Mouse (Mus musculus): Measurements from ENCODE around the gene Tbc1d13. TPM values are rescaled to one million over a fixed set of nuclear protein-coding genes. Genes with fewer than 3 reads are reported as not detected.
"Not testable (repeated sequence)": the region's sequence is repeated elsewhere in the genome, so short reads cannot be mapped to it uniquely, and the experiment has no call there.

Tbc1d13 gene
- total RNA-seq, 2 experiments from 2014 or later: 12.9 to 17.5 TPM

DNA sequence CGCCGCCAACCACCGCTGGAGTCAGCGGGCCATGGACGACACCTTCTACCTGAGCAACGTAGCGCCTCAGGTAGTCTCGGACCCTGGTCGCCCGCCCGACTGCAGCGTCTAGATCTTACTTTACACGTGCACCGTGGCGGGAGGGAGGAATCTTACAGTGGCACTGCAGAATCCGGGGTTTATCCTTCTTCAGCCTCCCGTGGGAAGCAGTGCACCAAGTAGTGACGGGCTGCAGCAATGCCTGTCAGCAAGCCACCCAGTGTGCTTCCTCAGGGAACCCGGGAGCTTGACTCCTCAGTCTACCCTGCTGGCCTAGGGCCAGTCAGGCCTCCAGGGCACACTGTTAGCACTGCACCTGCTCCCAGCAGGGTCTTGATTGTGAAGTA, 38.4 kb downstream of the Tbc1d13 start:
- DNase-seq: no peak
- Histone ChIP-seq H3K27ac (peak overlapping the region; percentile 97), H3K4me3 (peak overlapping the region; percentile 85)
- intact Hi-C loops (cut with DNase I): loop anchor here (2.0 kb wide), 1 partner anchor 45 kb away; no protein-coding TSS in a partner anchor
- TF ChIP-seq CTCF (IDR thresholded peaks at IDR 0.05): no peak

DNA sequence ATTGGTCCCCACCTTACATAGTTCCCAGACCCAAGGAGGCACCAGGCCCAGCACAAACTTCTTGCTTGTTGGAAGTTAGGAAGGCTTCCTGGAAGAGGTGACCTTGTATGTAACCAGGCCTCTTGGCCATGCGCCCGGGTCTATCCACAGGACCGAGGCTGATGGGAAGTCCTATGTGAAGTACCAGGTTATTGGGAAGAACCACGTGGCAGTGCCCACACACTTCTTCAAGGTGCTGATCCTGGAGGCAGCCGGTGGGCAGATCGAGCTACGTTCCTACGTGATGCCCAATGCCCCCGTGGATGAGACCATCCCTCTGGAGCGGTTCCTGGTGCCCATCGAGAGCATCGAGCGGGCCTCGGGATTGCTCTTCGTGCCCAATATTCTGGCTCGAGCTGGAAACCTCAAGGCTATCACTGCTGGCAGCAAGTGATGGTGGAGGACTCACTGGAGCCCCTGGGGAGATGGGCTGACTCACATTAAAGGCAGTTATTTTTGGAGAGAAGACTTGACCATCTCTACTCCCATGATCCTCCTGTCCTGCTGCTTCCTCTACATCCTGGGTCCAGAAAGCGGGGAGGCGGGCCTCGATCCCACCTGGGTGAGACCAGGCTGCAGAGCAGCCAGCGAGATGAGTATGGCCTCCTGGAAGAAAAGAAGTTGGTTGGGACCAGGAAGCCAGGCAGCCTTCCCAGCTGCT, 40.1 kb downstream of the Tbc1d13 start:
- Histone ChIP-seq H3K4me3 (no peak overlapping the region), H3K27ac (no peak overlapping the region)
- DNase-seq: peak; percentile 36
- intact Hi-C loops (cut with DNase I): no loop called here
- TF ChIP-seq CTCF (IDR thresholded peaks at IDR 0.05): no peak

DNA sequence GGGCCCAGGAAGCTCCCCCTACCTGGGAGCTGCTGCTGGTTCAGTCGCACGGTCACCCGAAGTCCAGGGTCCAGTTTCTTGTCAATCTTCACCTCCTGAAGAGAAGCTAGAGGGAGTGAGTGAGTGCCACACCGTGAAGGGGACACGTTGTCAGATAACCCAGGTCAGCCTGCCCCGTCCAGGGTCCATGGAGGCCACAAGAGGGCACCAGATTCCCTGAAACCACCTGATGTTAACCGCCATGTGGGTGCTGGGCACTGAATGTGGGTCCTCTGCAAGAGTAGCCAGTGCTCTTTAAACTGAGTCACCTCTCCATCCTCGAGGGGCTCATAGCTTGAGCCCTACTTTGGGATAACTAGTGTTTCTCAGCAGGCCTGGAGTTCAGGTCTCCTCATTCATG, 42.4 kb downstream of the Tbc1d13 start:
- intact Hi-C loops (cut with DNase I): no loop called here
- TF ChIP-seq CTCF (IDR thresholded peaks at IDR 0.05): peak; percentile 42

DNA sequence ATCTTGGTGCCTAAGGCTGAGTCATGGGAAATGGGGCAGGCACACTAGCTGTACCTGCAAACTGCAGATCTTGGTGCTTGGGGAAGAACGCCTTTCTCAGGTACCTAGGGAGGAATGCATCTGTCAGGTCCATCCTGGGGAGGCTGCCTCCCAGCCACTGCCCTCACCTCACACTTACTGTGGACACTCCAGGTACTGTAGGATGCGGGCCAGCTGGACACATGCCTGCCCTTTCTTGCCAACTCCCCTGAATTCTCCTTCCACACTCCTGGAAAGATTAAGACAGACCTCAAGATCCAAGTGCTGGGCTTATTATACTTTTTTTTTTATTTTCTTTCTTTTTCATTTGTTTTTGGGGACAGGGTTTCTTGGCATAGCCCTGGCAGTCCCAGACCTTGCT, 43.0 kb downstream of the Tbc1d13 start:
- TF ChIP-seq CTCF (IDR thresholded peaks at IDR 0.05): no peak
- DNase-seq: no peak
- H3K27ac ChIP-seq: no peak overlapping the region
- intact Hi-C loops (cut with DNase I): no loop called here
- H3K4me3 ChIP-seq: no peak overlapping the region

More for the DNA sequence above, 42.4 kb downstream of the Tbc1d13 start:
- no peak overlapping the region for H3K4me3 ChIP-seq
- no peak overlapping the region for H3K27ac ChIP-seq
- no peak for DNase-seq

DNA sequence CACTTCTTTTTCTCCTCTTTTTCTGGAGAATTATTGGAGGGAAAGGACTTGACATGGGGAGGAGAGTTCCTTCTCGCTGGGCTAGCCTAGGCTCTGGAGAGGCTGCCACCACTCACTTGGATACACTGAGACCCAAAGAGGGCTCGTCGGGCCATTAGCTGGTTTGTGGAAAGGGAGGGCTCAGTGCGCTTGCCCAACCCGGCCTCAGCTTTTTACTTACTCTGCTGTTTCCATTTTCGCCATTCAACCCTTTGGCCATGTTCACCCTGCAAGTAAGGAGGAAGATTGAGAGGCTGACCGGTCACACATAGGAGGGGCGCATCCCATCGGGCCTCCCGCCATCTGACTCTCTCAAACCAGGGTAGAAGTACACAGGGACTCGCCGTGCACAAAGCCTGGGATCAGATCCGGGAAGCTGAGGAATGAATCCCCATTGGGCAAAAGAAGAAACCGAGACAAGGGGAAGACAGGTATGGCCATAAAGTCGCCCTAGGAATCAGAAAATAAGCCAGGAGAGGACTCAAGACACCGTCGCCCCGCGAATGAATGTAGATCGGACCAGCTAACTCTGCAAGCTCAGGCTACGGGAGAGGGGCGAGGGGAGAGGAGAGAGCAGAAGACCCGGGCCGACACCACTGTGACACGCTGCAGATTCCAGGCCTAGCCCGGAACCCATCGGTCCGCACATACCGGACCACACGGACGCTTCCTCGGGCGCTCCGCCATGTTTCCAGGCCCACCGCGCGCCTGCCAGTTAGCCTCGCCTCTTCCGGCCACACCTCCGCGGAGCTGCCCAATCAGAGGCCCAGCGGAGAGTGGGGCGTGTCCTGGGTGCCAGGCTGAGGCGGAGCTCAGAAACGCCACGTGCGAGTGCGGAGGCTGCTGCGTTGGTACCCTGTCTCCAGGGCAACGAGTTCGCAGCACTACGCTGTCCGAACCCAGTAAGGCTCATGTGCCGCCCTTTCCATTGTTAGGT, 44.4 kb downstream of the Tbc1d13 start, which contains the start of gene Spout1:
TSS of gene Spout1 (minus strand) at position 760 of the 976 bp plus-strand sequence.
- DNase-seq: peak; percentile 97
- Histone ChIP-seq H3K27ac (peak within 1 kb of the TSS; percentile 85), H3K4me3 (peak within 1 kb of the TSS; percentile 87)
- TF ChIP-seq CTCF (IDR thresholded peaks at IDR 0.05): no peak
- intact Hi-C loops (cut with DNase I): loop anchor here (1.0 to 2.0 kb wide), 3 partner anchors 27 to 92 kb away; partner anchors contain the start of genes Kyat1 and Lrrc8a

DNA sequence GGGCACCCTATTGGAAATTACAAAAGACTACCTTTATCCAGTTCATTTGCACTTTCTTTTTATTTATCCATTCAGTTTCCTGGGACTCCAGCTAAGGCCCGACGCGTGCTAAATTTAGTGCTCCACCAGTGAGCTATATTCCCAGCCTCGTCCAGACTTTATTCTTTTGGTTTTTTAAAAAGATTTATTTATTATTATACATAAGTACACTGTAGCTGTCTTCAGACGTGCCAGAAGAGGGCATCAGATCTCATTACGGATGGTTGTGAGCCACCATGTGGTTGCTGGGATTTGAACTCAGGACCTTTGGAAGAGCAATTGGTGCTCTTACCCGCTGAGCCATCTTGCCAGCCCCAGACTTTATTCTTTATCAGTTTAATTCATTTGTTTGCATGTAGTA, 45.2 kb downstream of the Tbc1d13 start:
- intact Hi-C loops (cut with DNase I): loop anchor here (1.0 to 2.0 kb wide), 3 partner anchors 26 to 92 kb away; partner anchors contain the start of genes Kyat1 and Lrrc8a
- H3K4me3 ChIP-seq: peak overlapping the region; percentile 87
- not testable (repeated sequence) for DNase-seq, H3K27ac ChIP-seq
- TF ChIP-seq CTCF (IDR thresholded peaks at IDR 0.05): peak; percentile 29

DNA sequence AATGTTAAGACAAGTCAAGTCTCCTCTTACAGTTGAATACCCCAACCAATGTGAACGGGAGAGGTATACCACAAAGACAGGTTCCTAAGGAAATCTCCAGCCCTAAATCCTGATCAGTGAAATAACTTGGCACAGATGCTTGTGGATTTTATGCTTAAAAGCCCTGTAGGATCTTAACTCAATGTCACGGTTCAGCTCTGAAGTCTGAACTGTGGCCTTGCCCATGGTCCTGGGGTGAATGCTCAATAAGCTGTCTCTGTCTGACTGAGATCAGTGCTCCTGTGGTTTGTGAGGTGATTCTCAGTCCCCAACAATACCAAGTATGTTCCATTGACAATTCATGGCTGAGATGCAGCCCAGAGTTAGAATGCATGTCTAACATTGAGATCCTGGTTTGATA, 48.9 kb downstream of the Tbc1d13 start:
- no peak overlapping the region for H3K4me3 ChIP-seq
- H3K27ac ChIP-seq: no peak overlapping the region
- intact Hi-C loops (cut with DNase I): no loop called here
- no peak for TF ChIP-seq CTCF (IDR thresholded peaks at IDR 0.05)
- no peak for DNase-seq

DNA sequence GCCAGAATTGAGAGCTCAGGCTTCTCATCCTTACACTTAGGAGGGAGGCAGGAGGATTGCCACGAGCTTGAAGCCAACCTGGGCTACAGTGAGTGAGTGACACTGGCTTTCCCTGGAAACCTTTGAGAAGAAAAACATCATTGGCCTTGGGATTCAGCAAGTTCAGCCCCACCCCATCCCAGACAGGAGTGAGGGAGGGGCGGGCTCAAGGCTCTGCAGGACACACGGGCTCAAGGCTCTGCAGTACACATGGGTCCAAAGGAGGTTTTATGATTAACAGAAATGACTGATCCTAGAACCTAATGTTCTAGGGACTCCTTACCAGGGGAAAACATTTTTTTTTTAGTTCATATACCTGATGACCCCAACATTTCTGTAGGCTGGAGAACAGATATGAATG, 50.2 kb downstream of the Tbc1d13 start:
- DNase-seq: no peak
- intact Hi-C loops (cut with DNase I): no loop called here
- Histone ChIP-seq H3K27ac (no peak overlapping the region), H3K4me3 (no peak overlapping the region)
- TF ChIP-seq CTCF (IDR thresholded peaks at IDR 0.05): no peak

DNA sequence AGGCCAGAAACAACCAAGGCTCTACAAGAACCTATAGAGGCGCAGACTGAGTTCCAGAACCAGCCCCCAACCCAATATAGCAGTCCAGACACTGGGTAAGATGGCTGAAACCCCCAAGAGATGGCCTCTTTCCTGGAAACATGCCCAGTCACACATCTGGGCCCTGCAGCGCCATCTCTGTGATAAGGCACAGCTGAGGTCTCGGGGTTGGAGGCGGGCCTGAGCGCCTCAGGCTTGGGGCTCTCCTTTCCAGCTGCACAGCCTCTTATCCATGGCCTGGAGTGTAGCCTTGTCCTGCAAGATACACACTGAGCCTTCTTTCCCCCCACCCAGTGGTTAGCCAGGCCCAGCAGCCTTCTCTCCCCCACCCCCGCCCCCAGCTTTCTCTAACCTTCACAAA, 51.7 kb downstream of the Tbc1d13 start:
- Histone ChIP-seq H3K27ac (no peak overlapping the region), H3K4me3 (no peak overlapping the region)
- no peak for TF ChIP-seq CTCF (IDR thresholded peaks at IDR 0.05)
- intact Hi-C loops (cut with DNase I): no loop called here
- DNase-seq: no peak

DNA sequence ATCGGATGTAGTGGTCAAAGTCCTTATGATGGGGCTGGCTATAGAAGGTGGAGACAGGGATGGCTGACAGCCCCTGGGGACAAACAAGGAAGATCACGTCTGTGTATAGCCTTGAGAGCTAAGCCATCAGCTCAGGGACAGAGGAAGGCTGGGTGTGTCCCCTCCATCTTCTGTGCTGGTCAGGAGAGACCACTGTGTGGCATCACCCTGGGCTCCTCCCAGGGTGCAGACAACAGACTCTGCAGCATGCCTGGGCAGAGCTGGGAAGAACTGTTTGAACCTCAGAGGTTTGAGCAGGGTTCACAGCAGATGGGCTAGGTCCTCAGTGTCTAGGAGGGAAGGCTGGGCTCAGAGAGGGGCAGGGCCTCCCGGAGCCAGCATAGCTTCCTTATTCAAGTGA, 52.1 kb downstream of the Tbc1d13 start:
- intact Hi-C loops (cut with DNase I): no loop called here
- H3K27ac ChIP-seq: no peak overlapping the region
- DNase-seq: no peak
- TF ChIP-seq CTCF (IDR thresholded peaks at IDR 0.05): no peak
- no peak overlapping the region for H3K4me3 ChIP-seq

DNA sequence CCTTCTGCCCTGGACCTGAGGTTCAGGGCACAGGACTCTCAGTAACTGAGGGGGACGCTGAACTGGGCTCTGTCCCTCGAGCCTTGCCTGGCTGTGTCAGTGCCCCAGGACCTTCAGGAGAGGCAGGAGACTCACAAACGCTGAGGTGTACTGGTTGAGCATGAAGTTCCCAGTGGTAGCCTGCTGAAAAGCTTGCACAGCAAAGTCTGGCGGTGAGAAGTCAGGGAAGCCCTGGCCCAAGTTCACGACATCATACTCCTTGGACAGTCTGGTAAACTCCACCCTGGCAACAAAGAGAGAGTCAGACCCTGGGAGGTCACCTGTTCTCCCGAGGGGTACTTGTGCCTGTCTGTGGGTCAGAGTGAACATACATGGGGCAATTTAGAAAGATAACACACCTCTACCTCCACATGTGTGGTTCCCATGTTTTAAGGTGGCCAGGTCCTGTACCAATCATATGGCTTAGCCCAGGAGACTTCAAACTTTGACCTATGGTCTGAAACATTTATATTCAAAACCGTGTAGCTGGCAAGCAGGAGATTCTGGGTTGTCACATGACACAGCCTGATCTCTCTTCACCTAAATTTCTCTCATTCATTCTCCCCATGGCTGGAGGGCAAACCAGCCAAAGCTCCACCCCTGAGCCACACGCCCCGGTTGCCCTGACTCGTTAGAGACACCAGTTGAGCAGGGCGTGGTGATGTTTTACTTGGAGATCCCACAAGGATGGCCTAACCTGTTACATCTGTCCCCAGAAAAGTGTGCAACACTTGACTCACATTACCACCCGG, 58.4 kb downstream of the Tbc1d13 start:
- TF ChIP-seq CTCF (IDR thresholded peaks at IDR 0.05): no peak
- DNase-seq: no peak
- intact Hi-C loops (cut with DNase I): no loop called here
- Histone ChIP-seq H3K27ac (no peak overlapping the region), H3K4me3 (no peak overlapping the region)

DNA sequence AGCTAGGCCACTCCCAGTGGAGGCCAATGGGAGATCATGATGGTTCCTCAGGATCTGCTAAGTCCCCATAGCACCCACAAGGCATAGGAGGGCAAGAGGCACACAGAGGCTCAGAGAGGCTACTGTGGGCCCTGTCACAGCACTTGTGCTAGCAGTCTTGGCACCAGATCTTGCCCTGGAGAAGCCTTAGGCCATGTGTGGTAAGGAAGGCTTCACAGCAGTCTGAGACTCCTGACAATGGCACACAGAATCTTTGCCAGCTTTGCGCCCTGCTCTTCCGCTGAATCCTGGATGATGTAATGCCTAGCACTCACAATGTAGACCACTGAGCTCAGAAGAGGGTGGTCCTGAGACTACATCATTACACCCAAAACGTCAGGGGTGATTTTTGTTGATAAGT, 61.1 kb downstream of the Tbc1d13 start:
- Histone ChIP-seq H3K4me3 (no peak overlapping the region), H3K27ac (no peak overlapping the region)
- no peak for TF ChIP-seq CTCF (IDR thresholded peaks at IDR 0.05)
- no peak for DNase-seq
- intact Hi-C loops (cut with DNase I): no loop called here
